Mouse (Mus musculus): Measurements from ENCODE around the gene Serping1.
A peak's percentile ranks its signal among the peaks of the same experiment; 100 is the strongest.

Gene Serping1

DNA sequence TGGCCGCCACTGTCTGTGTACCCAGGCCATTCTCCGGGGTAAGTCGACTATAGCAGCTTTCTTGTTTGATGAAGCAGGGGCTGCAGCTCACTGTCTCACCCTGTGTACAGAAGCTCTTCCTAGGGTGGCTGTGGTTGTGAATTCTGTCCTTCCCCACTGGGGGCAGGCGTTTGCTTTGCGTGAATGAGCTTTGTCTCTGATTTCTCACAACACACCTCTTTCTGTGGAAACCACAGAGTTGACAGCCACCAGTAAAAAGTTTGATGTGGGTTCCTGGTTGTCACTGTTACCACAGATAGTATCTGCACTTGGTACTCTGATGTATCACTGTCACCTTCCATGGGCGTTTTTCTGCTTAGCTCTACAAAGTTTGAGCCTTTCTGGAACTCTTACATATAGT, 4.0 kb upstream of the Serping1 start:
- DNase-seq = peak; percentile 53 to 58

DNA sequence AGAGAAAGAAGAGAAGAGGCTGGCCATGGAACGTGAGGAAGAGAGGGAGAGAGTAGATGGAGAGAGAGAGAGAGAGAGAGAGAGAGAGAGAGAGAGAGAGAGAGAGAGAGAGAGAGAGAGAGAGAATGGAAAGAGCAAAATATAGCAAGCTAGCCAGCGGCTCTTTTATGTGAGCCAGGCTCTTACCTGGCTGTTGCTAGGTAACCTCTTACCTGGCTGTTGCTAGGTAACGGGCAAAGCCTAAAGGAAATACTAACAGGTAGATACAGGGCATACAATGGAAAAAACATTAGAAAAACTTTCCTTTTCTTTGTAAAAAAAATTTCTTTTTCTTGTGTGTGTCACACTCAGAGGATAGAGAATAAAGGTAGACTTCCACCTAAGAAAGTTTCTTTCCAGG, 2.5 kb upstream of the Serping1 start:
- no peak for DNase-seq

DNA sequence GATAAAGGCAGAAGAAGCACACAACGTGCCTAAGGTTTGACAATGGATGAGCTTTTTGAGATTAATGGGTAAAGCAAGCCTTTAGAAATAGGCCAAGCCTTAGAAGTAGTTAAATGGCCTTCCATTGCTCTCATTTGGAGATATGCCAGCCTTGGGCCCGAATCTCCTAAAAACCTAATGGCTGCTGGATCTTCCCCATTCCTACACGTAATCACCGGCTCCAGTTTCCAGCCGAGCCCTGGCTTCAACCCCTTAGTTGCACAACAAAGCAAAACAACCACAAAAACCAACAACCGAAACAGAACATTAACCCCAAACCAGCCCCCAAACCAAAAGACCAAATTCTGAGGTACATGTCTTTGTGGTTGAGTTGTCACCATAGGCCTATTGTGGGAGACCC, 421 bp upstream of the Serping1 start:
- DNase-seq = no peak

DNA sequence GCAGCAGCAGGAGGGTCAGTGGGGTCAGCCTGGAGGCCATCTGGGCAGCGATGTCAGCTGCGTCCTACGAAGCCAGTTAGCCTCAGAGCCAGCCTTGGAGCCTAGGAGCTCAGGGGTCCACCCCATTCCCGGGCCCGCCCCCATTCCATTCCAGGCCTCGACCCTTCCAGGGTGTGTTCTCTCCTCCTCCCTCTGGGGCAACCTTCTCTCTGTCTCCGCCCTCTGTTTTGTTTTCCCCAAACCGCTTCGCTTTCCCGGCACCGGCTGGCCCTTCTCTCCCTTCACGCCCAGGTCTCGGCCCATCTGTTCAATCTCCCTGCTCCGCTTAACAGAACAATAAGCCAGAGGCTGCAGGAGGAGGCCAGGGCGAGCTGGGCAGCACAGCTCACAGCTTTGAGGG, 493 bp downstream of the Serping1 start:
- no peak for DNase-seq

DNA sequence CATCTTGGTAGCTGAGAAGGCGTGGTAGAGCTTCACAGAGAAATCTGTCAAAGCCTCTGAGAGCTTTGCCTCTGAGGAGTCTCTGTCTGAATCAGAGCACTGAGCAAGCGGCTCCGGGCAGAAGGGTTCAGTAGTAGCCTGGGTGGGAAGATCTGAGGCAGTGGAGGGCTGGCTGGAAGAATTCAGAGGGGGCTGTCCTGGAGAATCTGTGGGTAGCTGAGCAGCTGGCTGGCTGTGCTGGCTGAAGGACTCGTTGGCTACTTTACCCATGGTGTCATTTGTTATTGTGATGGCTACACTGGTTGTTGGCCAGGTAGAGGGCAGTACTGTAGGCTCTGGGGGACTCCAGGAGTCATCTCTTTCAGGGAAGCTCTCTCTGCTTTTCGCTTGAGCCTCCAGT, 2.0 kb downstream of the Serping1 start:
- no peak for DNase-seq

DNA sequence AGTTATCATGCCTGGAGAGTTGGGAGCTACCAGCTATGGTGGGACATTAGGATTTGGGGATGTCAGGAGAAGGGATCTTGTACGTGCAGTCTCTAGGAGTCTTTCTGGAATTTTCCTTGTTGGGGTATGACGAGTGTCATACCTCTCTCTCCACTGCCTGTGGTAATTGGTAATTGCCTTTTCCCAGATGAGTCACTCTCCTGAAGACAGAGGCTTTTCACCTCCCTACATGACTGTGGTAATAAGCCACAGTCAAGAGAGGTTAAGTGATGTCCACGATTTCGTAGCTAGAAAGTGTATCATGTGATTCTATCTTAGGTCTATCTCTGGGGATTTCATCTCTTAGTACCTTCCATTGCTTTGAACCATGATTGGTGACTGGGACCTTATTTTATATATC, 2.8 kb downstream of the Serping1 start:
- DNase-seq = no peak

DNA sequence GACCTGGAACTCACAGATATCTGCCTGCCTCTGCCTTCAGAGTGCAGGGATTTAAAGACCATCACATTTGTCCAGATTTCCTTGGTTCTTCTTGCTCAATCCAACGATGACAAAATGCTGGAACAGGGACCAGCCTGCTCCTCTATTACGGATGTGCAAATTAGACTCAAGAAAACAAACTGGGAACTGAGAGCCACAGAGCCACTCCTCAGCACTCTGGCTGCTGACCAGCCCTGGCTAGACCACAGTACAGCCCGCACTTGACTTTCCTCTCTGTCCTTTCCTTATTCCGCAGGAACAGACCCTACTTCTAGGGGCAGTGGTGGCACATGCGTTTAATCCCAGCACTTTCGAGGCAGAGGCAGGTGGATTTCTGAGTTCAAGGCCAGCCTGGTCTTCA, 4.7 kb downstream of the Serping1 start:
- DNase-seq = no peak

DNA sequence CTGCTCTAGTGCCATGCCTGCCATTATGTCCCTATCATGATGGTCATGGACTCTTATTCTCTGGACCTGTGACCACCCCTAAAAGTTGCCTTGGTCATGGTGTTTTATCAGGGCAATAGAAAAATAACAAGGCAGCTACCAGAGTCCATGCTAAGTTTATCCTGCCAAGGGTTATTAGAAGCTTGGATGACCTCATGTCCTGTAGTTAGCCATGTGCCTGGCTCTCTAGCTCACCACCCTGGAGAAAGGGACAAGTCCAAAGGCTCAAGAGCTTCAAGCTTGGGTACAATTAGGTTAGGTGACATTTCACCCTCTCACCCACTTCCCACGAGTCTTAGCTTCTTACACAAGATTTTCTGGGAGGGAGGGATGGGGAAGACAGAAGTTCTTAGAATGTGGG, 12.4 kb downstream of the Serping1 start:
- DNase-seq = no peak

DNA sequence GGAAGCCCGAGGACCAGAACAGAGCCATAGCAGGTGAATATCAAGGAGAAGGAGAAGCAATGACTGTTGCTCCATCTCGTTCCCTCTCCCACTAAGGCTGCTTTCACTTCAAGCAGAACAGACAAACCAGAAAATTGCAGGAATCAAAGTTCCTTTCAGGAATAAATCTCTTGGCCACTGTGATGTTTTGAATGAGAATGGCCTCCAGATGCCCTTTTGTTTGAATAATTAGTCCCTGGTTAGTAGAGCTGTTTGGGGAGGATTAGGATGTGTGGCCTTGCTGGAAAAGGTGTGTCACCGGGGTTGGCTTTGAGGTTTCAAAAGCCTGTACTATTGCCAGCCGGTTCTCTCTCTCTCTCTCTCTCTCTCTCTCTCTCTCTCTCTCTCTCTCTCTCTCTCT, 12.9 kb downstream of the Serping1 start:
- DNase-seq = no peak

DNA sequence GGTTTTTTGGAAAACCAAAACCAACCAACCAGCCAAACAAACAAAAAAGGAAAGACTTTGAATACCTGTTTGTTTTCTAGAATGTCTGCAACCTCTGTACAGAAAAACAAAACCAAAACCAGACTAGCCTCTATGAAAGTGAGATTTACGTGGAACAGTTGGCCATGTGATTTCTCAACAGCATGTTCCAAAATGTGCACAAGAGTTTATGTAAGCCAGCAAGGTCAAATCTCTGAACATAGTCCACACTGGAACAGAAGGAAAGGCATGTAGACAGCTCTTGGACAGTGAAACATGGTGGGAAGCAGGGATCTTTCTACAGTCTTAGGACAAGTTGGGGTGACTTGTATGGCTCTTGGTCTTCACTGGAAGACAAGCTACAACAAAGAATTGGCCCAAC, 13.4 kb downstream of the Serping1 start:
- no peak for DNase-seq

DNA sequence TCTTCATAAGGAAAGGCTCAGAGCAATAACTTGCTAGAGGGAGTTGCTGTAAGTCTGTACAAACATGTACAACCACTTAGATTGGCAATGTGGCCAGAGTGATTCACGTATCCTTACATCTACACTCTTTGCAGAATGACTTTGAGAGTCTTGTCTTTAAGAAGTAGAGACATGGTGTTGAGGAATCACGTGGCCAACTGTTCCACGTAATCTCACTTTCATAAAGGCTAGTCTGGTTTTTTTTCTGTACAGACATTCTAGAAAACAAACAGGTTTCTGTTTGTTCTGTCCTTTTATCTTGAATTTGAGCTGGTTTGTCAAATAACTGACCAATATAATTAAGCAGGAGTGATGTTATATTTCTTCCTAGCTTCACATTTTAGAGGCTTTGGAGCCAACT, 13.9 kb downstream of the Serping1 start:
- DNase-seq = no peak

DNA sequence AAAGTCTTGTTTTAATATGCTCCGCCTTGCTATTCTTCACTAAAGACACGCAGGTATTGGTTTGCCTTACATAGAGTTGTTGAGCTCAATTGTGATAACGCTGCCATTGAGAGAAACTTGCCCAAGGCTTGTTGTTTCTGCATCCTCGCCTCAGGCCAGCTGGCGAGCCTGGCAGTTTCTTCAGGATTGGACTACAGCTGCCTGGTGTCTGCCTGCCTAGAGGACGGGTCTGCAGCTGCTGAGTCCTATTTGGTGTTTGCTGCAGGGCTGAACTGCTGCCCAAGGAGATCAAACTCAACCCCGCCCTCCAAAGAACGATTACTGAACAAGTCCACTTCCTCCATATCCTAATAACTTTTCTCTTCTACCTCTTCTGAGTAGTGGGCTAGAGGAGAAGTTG, 14.5 kb downstream of the Serping1 start:
- no peak for DNase-seq

DNA sequence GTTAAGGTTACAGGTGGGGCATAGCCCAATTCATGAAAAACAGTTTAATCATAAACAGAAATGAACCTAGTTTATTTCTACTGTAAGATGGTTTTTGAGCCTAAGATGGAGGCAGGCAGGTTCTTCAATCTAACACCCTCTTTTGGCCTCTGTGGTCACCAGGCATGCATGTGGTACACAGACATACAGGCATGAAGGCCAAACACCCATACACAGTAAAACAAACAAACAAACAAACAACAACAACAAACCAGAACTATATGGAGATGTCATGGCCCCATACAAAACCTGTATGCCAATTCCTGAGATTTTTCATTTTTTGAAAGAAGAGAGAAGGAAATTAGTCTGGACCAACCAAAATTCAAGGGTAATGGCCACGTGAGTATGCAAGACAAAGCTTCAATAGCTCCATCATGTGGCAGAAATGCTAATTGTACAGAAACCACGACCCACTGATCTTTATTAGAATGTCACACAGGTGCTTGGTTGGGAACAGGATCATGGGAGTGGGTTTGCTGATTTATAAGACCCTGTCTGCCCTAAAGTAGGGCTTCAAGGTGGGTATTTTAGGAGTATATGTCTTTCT, 16.6 kb downstream of the Serping1 start:
- no peak for DNase-seq

DNA sequence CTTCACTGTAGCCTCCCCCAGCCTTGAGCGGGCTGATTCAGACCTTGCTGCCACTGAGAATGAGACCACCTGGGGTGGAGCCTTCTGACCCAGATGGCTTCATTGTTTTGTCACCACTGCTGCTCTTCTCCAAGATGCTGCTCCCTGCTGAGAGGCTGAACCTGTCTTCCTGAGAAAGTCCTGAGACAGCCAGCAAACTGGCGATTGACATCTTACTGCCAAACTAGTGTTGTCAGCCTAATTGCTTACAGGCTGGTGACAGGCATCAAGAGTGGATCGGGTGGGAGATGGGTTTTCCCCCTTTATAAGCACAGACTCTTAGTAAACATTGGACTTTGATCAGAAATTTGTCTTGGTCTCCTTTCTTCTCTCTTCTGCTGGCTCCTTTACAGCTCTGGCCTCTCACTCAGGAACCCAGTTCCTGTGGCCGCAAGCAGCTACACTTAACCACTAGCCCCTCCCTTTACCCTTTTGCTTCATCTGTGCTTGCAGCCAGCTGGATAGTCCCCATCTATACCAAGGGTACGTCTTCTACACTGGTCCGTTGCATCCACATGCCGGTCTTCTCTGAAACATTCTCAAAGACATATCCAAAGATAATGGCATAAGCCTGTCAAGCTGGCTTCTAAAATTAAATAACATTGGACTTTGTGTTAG, 18.1 kb downstream of the Serping1 start:
- DNase-seq = no peak

DNA sequence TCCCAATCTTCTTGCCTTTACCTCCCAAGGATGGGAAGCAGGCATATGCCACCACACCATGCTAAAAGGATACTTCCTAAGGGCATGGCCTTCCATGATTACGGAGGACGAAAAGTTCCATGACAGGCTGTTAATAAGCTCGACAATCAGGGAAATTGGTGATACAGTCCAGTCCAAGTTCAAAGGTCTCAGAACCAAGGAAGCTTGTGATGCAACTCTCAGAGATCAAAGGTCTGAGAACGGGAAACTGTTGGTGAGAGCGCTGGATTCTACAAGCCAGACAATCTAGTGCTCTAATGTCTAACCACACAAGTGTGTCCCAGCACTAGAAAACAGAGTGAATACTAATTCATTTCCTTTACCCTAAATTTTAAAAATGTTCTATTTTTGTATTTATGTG, 19.0 kb downstream of the Serping1 start:
- DNase-seq = no peak

DNA sequence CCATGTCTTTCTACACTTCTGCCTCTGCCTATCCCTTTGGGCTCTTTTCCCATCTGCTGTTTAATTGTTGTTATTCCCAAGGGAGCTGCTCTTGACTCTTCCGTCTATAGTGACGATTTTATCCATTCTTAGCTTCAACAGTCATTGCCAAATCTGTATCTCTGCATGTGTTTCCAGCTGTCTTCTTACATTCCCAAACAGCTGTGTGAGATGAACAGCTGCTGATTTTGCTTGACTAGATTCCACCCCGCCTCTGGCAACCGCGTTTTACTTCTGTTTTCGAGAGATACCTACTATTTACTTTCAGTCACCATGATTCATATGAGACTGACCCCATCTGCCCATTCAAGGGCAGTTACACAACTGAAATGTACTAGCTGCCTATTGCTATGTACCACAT, 25.1 kb downstream of the Serping1 start:
- DNase-seq = no peak

DNA sequence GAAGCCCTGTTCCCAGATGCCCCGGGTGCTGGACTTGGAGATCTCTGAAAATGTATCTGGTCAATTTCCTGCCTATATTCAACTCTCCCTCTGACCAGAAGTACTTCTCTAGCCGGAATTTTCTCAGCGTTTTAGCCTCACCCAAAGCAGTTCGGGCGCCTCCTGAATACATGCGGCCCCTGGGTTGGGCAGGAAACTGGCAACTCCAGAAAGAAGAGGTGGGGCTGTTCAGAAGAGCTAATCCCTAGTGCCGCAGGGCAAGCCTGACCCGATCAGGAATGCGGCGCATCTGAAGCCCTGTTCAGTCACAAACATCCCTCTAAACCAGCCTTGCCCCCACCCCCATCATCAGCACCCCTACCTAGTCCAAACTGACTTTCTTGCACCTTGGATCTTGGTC, 31.1 kb downstream of the Serping1 start:
- no peak for DNase-seq

DNA sequence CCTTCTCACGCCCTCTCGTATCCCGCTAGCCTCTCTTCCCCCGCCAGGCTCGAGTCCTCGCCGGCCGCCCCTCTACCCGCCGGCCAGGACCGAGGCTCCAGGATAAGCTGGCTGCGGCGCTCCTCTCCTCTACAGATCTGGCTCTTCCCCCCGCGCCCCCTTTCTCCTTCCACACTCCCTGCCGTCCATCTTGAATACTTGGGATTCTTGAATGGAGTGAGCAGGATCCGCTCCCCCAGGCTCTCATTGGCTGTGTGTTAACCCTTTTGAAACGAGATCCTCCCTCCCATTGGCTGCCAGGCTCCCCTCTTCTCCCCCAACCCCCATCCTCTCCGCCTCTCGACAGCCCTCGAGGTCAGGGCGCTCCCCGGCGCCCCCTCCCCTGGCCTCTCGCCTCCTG, 31.7 kb downstream of the Serping1 start, which contains the start of gene Gm19426:
Gene Gm19426 (minus strand): TSS at position 95 of the 400 bp plus-strand sequence.
- peak in 1 of 2 experiments; percentile 30 for DNase-seq

DNA sequence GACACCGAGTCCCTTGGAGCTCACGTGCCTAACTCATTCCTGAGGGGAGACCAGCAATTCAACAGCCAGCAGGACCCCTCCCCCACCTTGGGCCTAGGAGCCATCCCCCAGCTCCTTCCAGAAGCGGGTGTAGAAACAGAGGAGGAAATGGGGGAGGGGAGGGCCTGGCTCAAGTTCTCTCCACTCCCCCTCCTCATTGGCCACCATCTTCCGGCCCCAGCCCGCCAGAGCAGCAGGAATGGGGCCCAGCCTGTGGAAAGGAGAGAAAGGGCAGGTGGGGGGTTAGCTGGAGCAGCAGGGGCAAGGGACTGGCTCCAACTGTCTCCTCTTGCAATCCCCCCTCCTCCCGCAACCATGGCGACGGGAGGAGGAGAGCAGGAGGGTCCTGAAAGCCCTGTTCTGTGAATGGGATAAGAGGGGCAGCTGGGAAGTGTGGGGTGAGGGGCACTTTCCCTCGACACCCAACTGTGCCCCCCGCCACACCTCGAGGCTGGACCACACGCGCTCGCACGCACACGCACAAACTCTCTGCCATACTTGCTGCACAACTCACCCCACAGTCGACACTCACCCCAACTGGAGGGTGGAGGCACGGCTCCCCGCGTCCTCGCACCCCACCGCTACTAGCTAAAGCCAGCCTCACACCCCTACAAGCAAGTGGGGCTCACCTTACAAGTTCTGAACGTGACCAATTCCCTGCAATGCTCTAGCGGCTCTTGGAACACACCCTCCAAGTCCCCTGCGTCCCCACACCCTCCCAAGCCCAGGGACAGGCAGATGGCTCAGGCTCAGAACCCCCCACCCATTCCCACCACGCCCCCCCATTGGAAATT, 32.6 kb downstream of the Serping1 start:
- no peak for DNase-seq

DNA sequence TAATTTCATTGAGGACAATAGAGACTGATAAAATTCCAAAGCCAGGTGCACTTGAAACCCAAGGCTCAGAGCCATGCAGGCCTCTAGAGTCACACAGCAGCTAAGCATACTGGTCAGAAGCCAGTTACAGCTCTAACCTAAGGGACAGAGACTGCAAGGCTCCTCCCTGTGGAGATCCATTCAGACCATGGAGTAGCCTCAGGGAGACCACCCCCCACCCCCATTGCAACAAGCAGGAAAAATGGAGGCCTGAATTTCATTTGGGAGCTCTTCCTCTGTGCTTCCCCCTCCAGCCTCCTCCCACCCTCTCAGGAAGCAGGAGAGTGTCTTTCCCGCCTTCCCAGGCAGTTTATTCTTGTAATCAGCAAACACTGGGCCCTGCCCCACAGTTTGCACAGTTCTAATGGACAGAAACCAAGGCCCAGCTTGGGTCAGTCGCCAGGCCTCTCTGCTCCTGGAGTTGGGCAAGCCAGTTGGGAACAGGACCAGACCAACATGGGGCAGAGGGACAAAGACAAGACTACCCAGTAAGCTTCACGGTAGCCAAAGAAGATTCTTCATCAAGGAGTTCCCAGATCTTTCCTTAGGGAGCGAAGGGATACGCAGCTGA, 33.3 kb downstream of the Serping1 start:
- DNase-seq = no peak

DNA sequence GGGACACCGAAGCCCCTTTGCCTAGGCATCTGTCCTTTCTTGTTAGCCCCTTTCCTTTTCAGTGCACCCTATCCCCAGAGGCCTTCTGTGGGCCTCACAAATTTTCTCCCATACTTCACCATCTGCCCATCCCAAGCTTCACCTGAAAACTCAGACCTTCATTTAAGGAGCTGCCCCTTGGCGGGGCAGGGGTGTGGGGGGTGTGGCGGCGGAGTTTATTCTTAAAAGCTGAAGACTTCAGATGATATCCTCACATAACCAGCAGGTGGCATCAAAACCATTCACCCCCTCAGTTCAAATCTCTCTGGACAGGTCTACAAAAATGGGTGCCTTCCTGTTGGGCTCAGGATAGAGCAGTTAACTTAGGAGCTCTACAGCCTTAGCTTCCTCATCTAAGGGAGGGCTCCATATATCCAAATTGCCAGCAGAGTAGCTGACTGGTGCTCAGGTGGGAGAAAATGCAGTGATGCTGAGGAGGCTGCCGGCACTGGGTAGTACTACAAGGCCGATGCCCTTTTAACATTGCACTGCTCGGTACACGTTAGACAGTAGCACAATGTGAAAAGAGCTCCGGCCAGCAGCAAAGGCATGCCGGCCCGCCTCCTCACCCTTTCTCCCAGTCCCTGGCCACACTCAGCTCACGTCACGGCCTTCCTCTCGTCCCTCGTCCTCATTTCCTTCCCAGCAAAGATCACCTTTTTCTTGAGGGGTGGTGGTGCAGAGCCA, 34.5 kb downstream of the Serping1 start:
- DNase-seq = no peak

DNA sequence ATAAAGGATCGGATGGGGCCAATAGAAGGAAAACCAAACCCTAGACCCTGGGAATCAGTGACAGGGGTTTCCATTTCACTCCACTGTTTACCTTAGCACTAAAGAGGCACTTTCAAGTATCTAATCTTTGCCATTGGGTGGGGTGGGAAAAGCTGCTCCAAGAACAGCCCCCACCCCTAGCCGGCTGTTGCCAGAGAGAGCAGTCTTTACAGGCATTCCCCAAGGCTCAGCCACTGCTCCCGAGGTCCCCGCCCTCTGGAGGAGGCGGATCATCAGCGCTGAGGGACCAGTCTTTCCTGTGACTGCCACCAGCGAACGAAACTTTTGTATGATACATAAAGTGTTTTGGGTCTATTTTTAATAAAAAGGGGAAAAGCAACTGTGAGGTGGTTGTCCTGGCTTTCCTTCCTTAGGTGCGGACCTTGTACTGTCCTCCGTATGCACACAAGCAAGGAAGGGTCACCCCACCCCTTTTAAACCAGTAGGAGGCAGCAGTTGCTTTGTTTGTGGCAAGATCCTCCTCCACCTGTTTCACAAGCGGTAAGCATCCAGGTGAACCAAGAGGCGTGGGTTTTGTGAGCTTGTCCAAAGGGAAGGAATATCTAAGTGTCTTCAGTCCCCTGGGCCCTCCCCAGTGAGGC, 36.9 kb downstream of the Serping1 start:
- no peak for DNase-seq
